Mouse (Mus musculus): ENCODE measurements at regions not wholly inside any gene's neighbourhood (a gene's known extent, or its start where the extent isn't known, plus 50 kb on each side); places are given as distances from the start of the nearest gene placed in this dataset.

- TF ChIP-seq CTCF (IDR thresholded peaks at IDR 0.05; ENCODE audit: borderline replicate concordance, extremely low read depth, insufficient read depth, insufficient read length), result no peak
- no peak for TF ChIP-seq POLR2A (IDR thresholded peaks at IDR 0.05; ENCODE audit: borderline replicate concordance, extremely low read depth, insufficient read depth, insufficient read length, poor library complexity, severe bottlenecking)
Observed at GRCm38 (mm10) chr17:9723484-9723883, 54.0 kb upstream of the Pabpc6 start.
